Mouse (Mus musculus): Measurements from ENCODE around the gene Itgb1bp1.

The Itgb1bp1 gene

GRCm38 (mm10) chr12:21286243-21286622 is at the start of gene Itgb1bp1:
Gene Itgb1bp1, minus strand, starts transcription at chr12:21286284.
- in situ Hi-C loops (cut with MboI; ENCODE audit: low sequenced_read_pairs) = no loop called here

GRCm38 (mm10) chr12:21335869-21336268 is 49.8 kb upstream of the Itgb1bp1 start:
- in situ Hi-C loops (cut with MboI; ENCODE audit: low sequenced_read_pairs) = no loop called here

- in situ Hi-C loops (cut with MboI; ENCODE audit: low sequenced_read_pairs) = no loop called here
These were observed 47.7 kb upstream of the Itgb1bp1 start for GRCm38 (mm10) chr12:21333766-21334165.

- in situ Hi-C loops (cut with MboI; ENCODE audit: low sequenced_read_pairs) = no loop called here
These were observed 46.9 kb upstream of the Itgb1bp1 start for GRCm38 (mm10) chr12:21333021-21333420.

- in situ Hi-C loops (cut with MboI; ENCODE audit: low sequenced_read_pairs) = no loop called here
These were observed 45.6 kb upstream of the Itgb1bp1 start for GRCm38 (mm10) chr12:21331711-21332110.

- in situ Hi-C loops (cut with MboI; ENCODE audit: low sequenced_read_pairs) = no loop called here
These were observed 45.0 kb upstream of the Itgb1bp1 start for GRCm38 (mm10) chr12:21330961-21331576.

GRCm38 (mm10) chr12:21329661-21330400 is 43.7 kb upstream of the Itgb1bp1 start:
- in situ Hi-C loops (cut with MboI; ENCODE audit: low sequenced_read_pairs) = no loop called here

- in situ Hi-C loops (cut with MboI; ENCODE audit: low sequenced_read_pairs) = no loop called here
These were observed 40.2 kb upstream of the Itgb1bp1 start for GRCm38 (mm10) chr12:21326325-21326724.

GRCm38 (mm10) chr12:21325266-21325665 is 39.2 kb upstream of the Itgb1bp1 start:
- in situ Hi-C loops (cut with MboI; ENCODE audit: low sequenced_read_pairs) = no loop called here

- in situ Hi-C loops (cut with MboI; ENCODE audit: low sequenced_read_pairs) = no loop called here
These were observed 38.0 kb upstream of the Itgb1bp1 start for GRCm38 (mm10) chr12:21324101-21324500.

GRCm38 (mm10) chr12:21322856-21323255 is 36.8 kb upstream of the Itgb1bp1 start:
- in situ Hi-C loops (cut with MboI; ENCODE audit: low sequenced_read_pairs) = no loop called here

GRCm38 (mm10) chr12:21322296-21322695 is 36.2 kb upstream of the Itgb1bp1 start:
- in situ Hi-C loops (cut with MboI; ENCODE audit: low sequenced_read_pairs) = no loop called here

GRCm38 (mm10) chr12:21321170-21321569 is 35.1 kb upstream of the Itgb1bp1 start:
- in situ Hi-C loops (cut with MboI; ENCODE audit: low sequenced_read_pairs) = no loop called here

- in situ Hi-C loops (cut with MboI; ENCODE audit: low sequenced_read_pairs) = no loop called here
These were observed 34.2 kb upstream of the Itgb1bp1 start for GRCm38 (mm10) chr12:21320317-21320716.

- in situ Hi-C loops (cut with MboI; ENCODE audit: low sequenced_read_pairs) = no loop called here
These were observed 32.2 kb upstream of the Itgb1bp1 start for GRCm38 (mm10) chr12:21318143-21318895.

- in situ Hi-C loops (cut with MboI; ENCODE audit: low sequenced_read_pairs) = no loop called here
These were observed 30.8 kb upstream of the Itgb1bp1 start for GRCm38 (mm10) chr12:21316869-21317265.

GRCm38 (mm10) chr12:21315923-21316868 is 30.1 kb upstream of the Itgb1bp1 start, which contains the start of gene Iah1:
Gene Iah1, plus strand, starts transcription at chr12:21316389.
- in situ Hi-C loops (cut with MboI; ENCODE audit: low sequenced_read_pairs) = no loop called here

GRCm38 (mm10) chr12:21312201-21312600 is 26.1 kb upstream of the Itgb1bp1 start:
- in situ Hi-C loops (cut with MboI; ENCODE audit: low sequenced_read_pairs) = no loop called here

- in situ Hi-C loops (cut with MboI; ENCODE audit: low sequenced_read_pairs) = no loop called here
These were observed 20.6 kb upstream of the Itgb1bp1 start for GRCm38 (mm10) chr12:21306721-21307120.

GRCm38 (mm10) chr12:21305741-21306140 is 19.7 kb upstream of the Itgb1bp1 start:
- in situ Hi-C loops (cut with MboI; ENCODE audit: low sequenced_read_pairs) = no loop called here

GRCm38 (mm10) chr12:21302361-21302783 is 16.3 kb upstream of the Itgb1bp1 start:
- in situ Hi-C loops (cut with MboI; ENCODE audit: low sequenced_read_pairs) = no loop called here

Data from CH12F3 (cell line).